Mouse (Mus musculus) forebrain, embryonic 14.5 days (tissue): ENCODE measurements around the gene Rel. TPM values are rescaled to one million over a fixed set of nuclear protein-coding genes. Genes with fewer than 3 reads are reported as not detected.

Experiments
- ATAC-seq: fragments of 200-750 bp; cut with Nextera tagmentation; 2 replicates; pipeline ENCODE4 v1.8.0; 2017; ENCODE audit warnings: mild to moderate bottlenecking, moderate library complexity
- DNase-seq: peaks from one replicate; pipeline ENCODE4 v3.0.0-alpha.2; 2015; ENCODE audit warnings: low spot score
- H3K27ac ChIP-seq: fragments of 300-500 bp; sonication (generic); 2 replicates; pipeline ENCODE4 v1.5.1; 2014; ENCODE audit warnings: low read depth, mild to moderate bottlenecking, control low read depth, low read length, moderate library complexity
- H3K27me3 ChIP-seq: fragments of 300-500 bp; sonication (generic); replicated peaks from 2 replicates; pipeline ENCODE4 v1.6.1; 2014; ENCODE audit warnings: low read length, control low read depth, mixed read lengths; ENCODE audit not compliant: control insufficient read depth, insufficient read depth
- H3K36me3 ChIP-seq: fragments of 300-500 bp; sonication (generic); 2 replicates; pipeline ENCODE4 v1.6.1; 2014; ENCODE audit warnings: low read length, control low read depth; ENCODE audit not compliant: control insufficient read depth, insufficient read depth
- H3K4me1 ChIP-seq: fragments of 300-500 bp; sonication (generic); 2 replicates; pipeline ENCODE4 v1.6.1; 2014; ENCODE audit warnings: antibody characterized with exemption, low read length, control low read depth; ENCODE audit not compliant: control insufficient read depth, insufficient read depth
- H3K4me2 ChIP-seq: fragments of 300-500 bp; sonication (generic); 2 replicates; pipeline ENCODE4 v1.6.1; 2014; ENCODE audit warnings: mild to moderate bottlenecking, control low read depth, low read length
- H3K4me3 ChIP-seq: fragments of 300-500 bp; sonication (generic); 2 replicates; pipeline ENCODE4 v1.5.1; 2014; ENCODE audit warnings: low read depth, low read length, control low read depth
- H3K9ac ChIP-seq: fragments of 300-500 bp; sonication (generic); 2 replicates; pipeline ENCODE4 v1.6.1; 2014; ENCODE audit warnings: mild to moderate bottlenecking, low read length, control low read depth, moderate library complexity
- H3K9me3 ChIP-seq: fragments of 300-500 bp; sonication (generic); replicated peaks from 2 replicates; pipeline ENCODE4 v1.6.1; 2016; ENCODE audit warnings: low read length, control low read depth, mixed read lengths; ENCODE audit not compliant: control insufficient read depth
- WGBS: fragments of 180-500 bp; shearing (Covaris S2); extraction: QIAGEN DNeasy Blood & Tissue Kit; methylation state at CpG from one replicate; pipeline ENCODE4 v1.1.7; 2014; 5-methylcytosine and 5-hydroxymethylcytosine counted together
- polyA plus RNA-seq: library from polyadenylated mRNA; unstranded; fragments of >200 nt; fragmentation: Nextera tagmentation; extraction: Ambion mirVana; gene quantifications from 2 replicates; pipeline ENCODE4 v1.2.1, GENCODE M21; 2014

The Rel gene
- polyA plus RNA-seq, 1 experiment from 2014 or later, result 0.30 TPM

- Histone ChIP-seq H3K27me3 (no peaks in the 10 kb centered on the region), H3K27ac (no peak overlapping the region), H3K9me3 (no peaks in the 10 kb centered on the region), H3K4me3 (no peak overlapping the region), H3K4me1 (no peaks in the 10 kb centered on the region), H3K4me2 (no peak overlapping the region), H3K9ac (no peak overlapping the region), H3K36me3 (peaks cover 72% of the 10 kb centered on the region)
- WGBS, result 90% methylated on average over 3 of the region's 3 CpGs
- DNase-seq (no peak), ATAC-seq (no peak)
Measured at GRCm38 (mm10) chr11:23712299-23712698, 58.5 kb downstream of the Rel start.

- Histone ChIP-seq H3K27me3 (no peaks in the 10 kb centered on the region), H3K4me1 (peaks cover 3% of the 10 kb centered on the region; the same call in 1 of the 2 replicates), H3K27ac (no peak overlapping the region), H3K4me2 (no peak overlapping the region), H3K9me3 (no peaks in the 10 kb centered on the region), H3K36me3 (peaks cover 38% of the 10 kb centered on the region), H3K9ac (no peak overlapping the region), H3K4me3 (no peak overlapping the region)
- no peak for ATAC-seq
- 81% methylated on average over 7 of the region's 7 CpGs for WGBS
- no peak for DNase-seq
Measured at GRCm38 (mm10) chr11:23704604-23705294, 66.0 kb downstream of the Rel start.

- no peak overlapping the region for H3K4me2 ChIP-seq
- DNase-seq, result no peak
- no peak overlapping the region for H3K4me3 ChIP-seq
- 95% methylated on average over 3 of the region's 3 CpGs for WGBS
- no peak for ATAC-seq
- no peak overlapping the region for H3K9ac ChIP-seq
- no peaks in the 10 kb centered on the region for H3K9me3 ChIP-seq
- H3K27me3 ChIP-seq, result no peaks in the 10 kb centered on the region
- peaks cover 3% of the 10 kb centered on the region; the same call in 1 of the 2 replicates for H3K4me1 ChIP-seq
- H3K27ac ChIP-seq, result no peak overlapping the region
- peaks cover 14% of the 10 kb centered on the region for H3K36me3 ChIP-seq
Measured at GRCm38 (mm10) chr11:23701831-23702230, 68.9 kb downstream of the Rel start.

- H3K36me3 ChIP-seq, result peaks cover 12% of the 10 kb centered on the region
- H3K27me3 ChIP-seq, result no peaks in the 10 kb centered on the region
- peaks cover 3% of the 10 kb centered on the region; the same call in 1 of the 2 replicates for H3K4me1 ChIP-seq
- H3K4me2 ChIP-seq, result no peak overlapping the region
- whole genome bisulfite sequencing, result 51% methylated on average over 3 of the region's 3 CpGs
- DNase-seq (no peak), ATAC-seq (no peak)
- H3K27ac ChIP-seq, result no peak overlapping the region
- H3K9me3 ChIP-seq, result no peaks in the 10 kb centered on the region
- no peak overlapping the region for H3K4me3 ChIP-seq
- H3K9ac ChIP-seq, result no peak overlapping the region
Measured at GRCm38 (mm10) chr11:23699414-23700095, 71.2 kb downstream of the Rel start.

- WGBS, result 68% methylated on average over 2 of the region's 2 CpGs
- H3K4me1 ChIP-seq, result peaks cover 3% of the 10 kb centered on the region; the same call in 1 of the 2 replicates
- ATAC-seq (no peak), DNase-seq (no peak)
- no peak overlapping the region for H3K27ac ChIP-seq
- H3K27me3 ChIP-seq, result no peaks in the 10 kb centered on the region
- no peak overlapping the region for H3K9ac ChIP-seq
- H3K4me3 ChIP-seq, result no peak overlapping the region
- peaks cover 9% of the 10 kb centered on the region for H3K36me3 ChIP-seq
- no peaks in the 10 kb centered on the region for H3K9me3 ChIP-seq
- no peak overlapping the region for H3K4me2 ChIP-seq
Measured at GRCm38 (mm10) chr11:23698526-23698925, 72.2 kb downstream of the Rel start.

- Histone ChIP-seq H3K4me2 (no peak overlapping the region), H3K9ac (no peak overlapping the region), H3K4me3 (no peak overlapping the region), H3K36me3 (peaks cover 2% of the 10 kb centered on the region; the same call in 1 of the 2 replicates), H3K27me3 (no peaks in the 10 kb centered on the region), H3K4me1 (peaks cover 3% of the 10 kb centered on the region; the same call in 1 of the 2 replicates), H3K9me3 (no peaks in the 10 kb centered on the region), H3K27ac (no peak overlapping the region)
- ATAC-seq (no peak), DNase-seq (no peak)
Measured at GRCm38 (mm10) chr11:23695847-23696246, 74.9 kb downstream of the Rel start.

GRCm38 (mm10) chr11:23693286-23693685, 77.5 kb downstream of the Rel start:
- no peaks in the 10 kb centered on the region for H3K27me3 ChIP-seq
- H3K27ac ChIP-seq, result no peak overlapping the region
- H3K4me1 ChIP-seq, result no peaks in the 10 kb centered on the region
- ATAC-seq (no peak), DNase-seq (no peak)
- no peak overlapping the region for H3K4me2 ChIP-seq
- no peaks in the 10 kb centered on the region for H3K9me3 ChIP-seq
- no peak overlapping the region for H3K4me3 ChIP-seq
- 92% methylated on average over 2 of the region's 2 CpGs for WGBS
- peaks cover 2% of the 10 kb centered on the region; the same call in 1 of the 2 replicates for H3K36me3 ChIP-seq
- no peak overlapping the region for H3K9ac ChIP-seq

- no peak overlapping the region for H3K27ac ChIP-seq
- H3K4me3 ChIP-seq, result no peak overlapping the region
- ATAC-seq (no peak), DNase-seq (no peak)
- 92% methylated on average over 1 of the region's 1 CpGs for WGBS
- no peaks in the 10 kb centered on the region for H3K9me3 ChIP-seq
- no peak overlapping the region for H3K4me2 ChIP-seq
- peaks cover 14% of the 10 kb centered on the region; the same call in 1 of the 2 replicates for H3K36me3 ChIP-seq
- H3K4me1 ChIP-seq, result no peaks in the 10 kb centered on the region
- H3K9ac ChIP-seq, result no peak overlapping the region
- H3K27me3 ChIP-seq, result no peaks in the 10 kb centered on the region
Measured at GRCm38 (mm10) chr11:23688060-23688459, 82.7 kb downstream of the Rel start.
